Mouse (Mus musculus): Measurements from ENCODE around the gene Ubqln4. TPM values are rescaled to one million over a fixed set of nuclear protein-coding genes. Genes with fewer than 3 reads are reported as not detected.
A peak's percentile ranks its signal among the peaks of the same experiment; 100 is the strongest.

The Ubqln4 gene
- total and polyA plus RNA-seq, 3 experiments, result 43.6 to 171 (median 83.0) TPM

DNA sequence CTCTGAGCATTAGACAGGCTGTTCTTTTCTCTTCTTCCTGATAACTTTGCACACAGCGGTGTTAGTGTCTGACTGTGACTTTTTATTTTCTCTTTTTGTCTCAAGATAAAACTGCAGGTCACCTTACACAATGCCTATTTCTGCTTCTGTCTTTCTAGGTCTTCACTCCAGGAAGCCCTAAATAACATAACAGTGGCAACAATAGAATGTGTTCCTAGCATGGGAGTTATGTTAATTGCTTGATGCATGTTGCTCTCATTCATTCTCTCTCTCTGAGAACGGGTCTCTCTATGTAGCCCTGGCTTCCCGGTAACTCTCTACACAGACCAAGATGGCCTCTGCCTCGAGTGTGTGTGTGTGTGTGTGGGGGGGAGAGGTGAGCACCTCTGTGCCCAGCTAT is 48.9 kb downstream of the Ubqln4 start:
- H3K27ac ChIP-seq (ENCODE audit: control insufficient read depth, low read depth, low read length), result no peak overlapping the region
- no peak overlapping the region for H3K9ac ChIP-seq (ENCODE audit: control insufficient read depth, low read depth, low read length, poor library complexity, severe bottlenecking)
- no peak for DNase-seq (ENCODE audit: low read depth, low spot score)

DNA sequence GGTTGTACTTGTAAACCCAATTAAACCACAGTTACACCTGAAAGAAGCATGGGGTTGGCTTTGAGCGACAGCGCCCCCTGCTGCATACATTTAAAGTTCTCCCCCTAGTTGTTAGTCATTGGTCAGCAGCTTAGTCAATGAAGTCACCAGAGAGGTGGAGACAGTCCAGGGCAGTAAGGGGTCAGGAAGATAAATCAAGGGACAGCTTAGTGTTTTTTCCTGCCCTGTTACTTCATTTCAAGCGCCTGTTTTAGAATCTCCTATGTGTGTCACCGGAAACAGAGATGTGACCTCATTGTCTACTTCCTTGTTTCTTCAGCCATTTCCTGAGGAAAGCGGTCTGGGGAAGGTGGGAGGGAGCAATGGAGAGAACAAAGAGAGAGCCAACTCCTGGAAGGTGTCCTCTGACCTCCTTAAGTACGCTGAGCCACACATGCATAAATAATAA is 50.2 kb downstream of the Ubqln4 start:
- TF ChIP-seq RAD21 (IDR thresholded peaks at IDR 0.05; ENCODE audit: low read depth, low read length) (peak; percentile 60), CHD1 (IDR thresholded peaks at IDR 0.05; ENCODE audit: low read depth, low read length) (no peak), CTCF (IDR thresholded peaks at IDR 0.05 in 2 of 3, conservative IDR thresholded peaks at IDR 0.05 in 1 of 3; ENCODE audit: control insufficient read depth in 1 of 3, insufficient read depth in 1 of 3, low read depth in 2 of 3, low read length in 3 of 3, poor library complexity in 1 of 3, severe bottlenecking in 1 of 3) (peak in 2 of 3 experiments; percentile 92 to 99; a peak in 5 of 6 replicates), CHD2 (IDR thresholded peaks at IDR 0.05; ENCODE audit: low read length) (no peak), JUND (IDR thresholded peaks at IDR 0.05; ENCODE audit: low read depth, low read length) (no peak), MYC (IDR thresholded peaks at IDR 0.05; ENCODE audit: low read depth, low read length) (peak; percentile 87), MEF2A (IDR thresholded peaks at IDR 0.05; ENCODE audit: extremely low read depth, insufficient replicate concordance, low read depth, low read length, poor library complexity, severe bottlenecking) (no peak), RCOR1 (IDR thresholded peaks at IDR 0.05; ENCODE audit: low read depth, low read length) (no peak), MXI1 (IDR thresholded peaks at IDR 0.05; ENCODE audit: low read depth, low read length) (0 out of 2 replicates have a peak, but pooled peaks have one; percentile 13), SMC3 (IDR thresholded peaks at IDR 0.05; ENCODE audit: low read depth, low read length) (peak; percentile 82), E2F4 (IDR thresholded peaks at IDR 0.05; ENCODE audit: borderline replicate concordance, low read depth, low read length) (no peak), SIN3A (IDR thresholded peaks at IDR 0.05; ENCODE audit: low read length) (peak; percentile 45), ZKSCAN1 (IDR thresholded peaks at IDR 0.05; ENCODE audit: low read depth, low read length) (no peak), ZMIZ1 (IDR thresholded peaks at IDR 0.05; ENCODE audit: low read depth, low read length) (no peak), TBP (IDR thresholded peaks at IDR 0.05; ENCODE audit: low read depth, low read length) (no peak), BHLHE40 (IDR thresholded peaks at IDR 0.05; ENCODE audit: borderline replicate concordance, low read depth, low read length) (peak; percentile 5; the same call in 1 of the 2 replicates), EP300 (IDR thresholded peaks at IDR 0.05; ENCODE audit: low read depth in 1 of 2, low read length in 2 of 2) (no peak), POLR2A (IDR thresholded peaks at IDR 0.05; ENCODE audit: control insufficient read depth in 1 of 2, insufficient read depth in 1 of 2, low read depth in 1 of 2, low read length in 2 of 2, poor library complexity in 1 of 2) (no peak), MAX (IDR thresholded peaks at IDR 0.05; ENCODE audit: low read length) (peak; percentile 8; the same call in 1 of the 2 replicates), ZC3H11A (IDR thresholded peaks at IDR 0.05; ENCODE audit: low read depth, low read length) (peak; percentile 63), ELF1 (IDR thresholded peaks at IDR 0.05; ENCODE audit: low read depth, low read length) (peak; percentile 43; the same call in 1 of the 2 replicates), UBTF (IDR thresholded peaks at IDR 0.05; ENCODE audit: borderline replicate concordance, insufficient read depth, low read depth, low read length) (no peak), ETS1 (IDR thresholded peaks at IDR 0.05; ENCODE audit: low read depth, low read length) (no peak), MYB (IDR thresholded peaks at IDR 0.05; ENCODE audit: low read depth, low read length) (no peak)
- H3K4me1 ChIP-seq (ENCODE audit: control insufficient read depth in 1 of 2, insufficient read depth in 2 of 2, low read length in 2 of 2), result peaks cover 6 to 18% of the 10 kb centered on the region in 2 experiments; a peak in 3 of 4 replicates
- peak; percentile 84 for DNase-seq (ENCODE audit: low read depth, low spot score)
- no peaks in the 10 kb centered on the region; the same call in 1 of the 2 replicates for H3K79me2 ChIP-seq (ENCODE audit: control insufficient read depth, insufficient read depth, low read length, poor library complexity)
- H3K36me3 ChIP-seq (ENCODE audit: control insufficient read depth in 1 of 2, insufficient read depth in 2 of 2, low read length in 2 of 2), result peaks cover 0 to 15% of the 10 kb centered on the region in 2 experiments; a peak in 2 of 4 replicates
- H3K9ac ChIP-seq (ENCODE audit: control insufficient read depth, low read depth, low read length, poor library complexity, severe bottlenecking), result no peak overlapping the region
- no peak overlapping the region for H3K27ac ChIP-seq (ENCODE audit: control insufficient read depth, low read depth, low read length)
- no peaks in the 10 kb centered on the region for H3K9me3 ChIP-seq (replicated peaks; ENCODE audit: insufficient read depth, low read length)
- no peak overlapping the region for H3K4me3 ChIP-seq (ENCODE audit: control insufficient read depth in 1 of 2, insufficient read depth in 1 of 2, low read depth in 2 of 2, low read length in 2 of 2)
- H3K27me3 ChIP-seq (ENCODE audit: control insufficient read depth in 1 of 2, insufficient read depth in 2 of 2, low read length in 2 of 2), result no peaks in the 10 kb centered on the region

More for the DNA sequence above, 48.9 kb downstream of the Ubqln4 start:
- no peaks in the 10 kb centered on the region for H3K79me2 ChIP-seq (ENCODE audit: control insufficient read depth, insufficient read depth, low read length, poor library complexity)
- TF ChIP-seq MYB (IDR thresholded peaks at IDR 0.05; ENCODE audit: low read depth, low read length) (no peak), UBTF (IDR thresholded peaks at IDR 0.05; ENCODE audit: borderline replicate concordance, insufficient read depth, low read depth, low read length) (no peak), POLR2AphosphoS5 (IDR thresholded peaks at IDR 0.05; ENCODE audit: borderline replicate concordance, low read depth, low read length) (no peak), SIN3A (IDR thresholded peaks at IDR 0.05; ENCODE audit: low read length) (no peak), NRF1 (IDR thresholded peaks at IDR 0.05; ENCODE audit: insufficient read depth, low read depth, low read length, poor library complexity, severe bottlenecking) (no peak)
- peaks cover 0 to 7% of the 10 kb centered on the region in 2 experiments; a peak in 2 of 4 replicates for H3K36me3 ChIP-seq (ENCODE audit: control insufficient read depth in 1 of 2, insufficient read depth in 2 of 2, low read length in 2 of 2)
- H3K9me3 ChIP-seq (replicated peaks; ENCODE audit: insufficient read depth, low read length), result no peaks in the 10 kb centered on the region
- no peaks in the 10 kb centered on the region for H3K27me3 ChIP-seq (ENCODE audit: control insufficient read depth in 1 of 2, insufficient read depth in 2 of 2, low read length in 2 of 2)
- no peak overlapping the region for H3K4me3 ChIP-seq (ENCODE audit: control insufficient read depth in 1 of 2, insufficient read depth in 1 of 2, low read depth in 2 of 2, low read length in 2 of 2)
- peaks cover 2 to 12% of the 10 kb centered on the region in 2 experiments; a peak in 3 of 4 replicates for H3K4me1 ChIP-seq (ENCODE audit: control insufficient read depth in 1 of 2, insufficient read depth in 2 of 2, low read length in 2 of 2)

All from MEL (cell line).